Mouse (Mus musculus) CD4-positive, CD25-positive, alpha-beta regulatory T cell, adult 2 months (primary cell): ENCODE data around the gene Ccdc57.
A peak's percentile ranks its signal among the peaks of the same experiment; 100 is the strongest.

ENCODE experiments used
- DNase-seq: peaks from one replicate; pipeline ENCODE4 v3.0.0-alpha.2; 2012; ENCODE audit warnings: low read depth, low spot score

The Ccdc57 gene

DNA sequence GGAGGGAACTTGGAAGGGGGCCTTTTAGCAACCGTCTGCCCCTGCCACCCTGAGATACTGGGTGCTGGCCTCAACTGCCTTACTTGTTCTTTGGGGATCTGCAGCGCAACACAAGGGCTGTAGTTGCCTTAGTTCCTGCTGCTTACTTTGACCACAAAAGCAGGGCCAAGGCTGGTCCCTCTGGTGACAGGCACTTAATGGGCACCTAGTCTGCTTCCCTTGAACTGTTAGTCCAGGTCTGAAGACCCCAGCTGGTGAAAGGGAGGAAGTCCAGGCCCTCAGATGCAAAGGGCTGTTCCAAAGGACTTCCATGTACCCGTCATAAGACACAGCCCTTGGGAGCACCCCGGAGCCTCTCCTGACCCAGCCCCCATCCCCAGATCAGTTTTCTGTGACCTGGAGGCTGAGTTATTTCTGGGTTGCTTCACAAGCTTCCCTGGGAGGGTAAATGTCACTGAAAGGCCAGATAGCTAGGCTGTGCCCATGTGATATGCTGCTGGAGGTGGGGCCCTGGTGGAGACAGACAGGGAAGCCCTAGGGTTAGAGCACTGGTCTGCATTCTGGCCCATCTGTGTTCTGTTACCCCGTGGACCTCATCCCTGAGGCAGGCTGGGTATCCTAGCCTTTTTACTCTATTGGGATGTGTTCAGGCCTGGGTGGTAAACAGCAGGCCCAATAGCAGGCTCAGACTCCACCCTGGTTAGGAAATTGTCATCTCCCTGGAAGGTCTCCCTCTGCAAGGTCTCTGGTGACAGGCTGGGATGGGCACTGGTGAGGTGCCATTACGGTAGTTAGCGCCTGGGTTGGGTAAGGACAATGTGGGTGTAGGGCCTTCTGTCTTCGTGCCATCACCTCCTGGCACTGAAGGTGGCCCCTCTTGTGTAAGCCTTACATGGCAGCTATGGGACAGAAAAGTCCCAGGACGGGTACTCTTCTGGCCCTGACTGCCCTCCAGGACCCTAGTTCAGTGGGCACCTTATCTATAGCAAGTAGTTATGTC is 19.4 kb upstream of the Ccdc57 start:
- no peak for DNase-seq

GRCm38 (mm10) chr11:120951237-120951636 is 18.6 kb upstream of the Ccdc57 start:
- DNase-seq: no peak

DNA sequence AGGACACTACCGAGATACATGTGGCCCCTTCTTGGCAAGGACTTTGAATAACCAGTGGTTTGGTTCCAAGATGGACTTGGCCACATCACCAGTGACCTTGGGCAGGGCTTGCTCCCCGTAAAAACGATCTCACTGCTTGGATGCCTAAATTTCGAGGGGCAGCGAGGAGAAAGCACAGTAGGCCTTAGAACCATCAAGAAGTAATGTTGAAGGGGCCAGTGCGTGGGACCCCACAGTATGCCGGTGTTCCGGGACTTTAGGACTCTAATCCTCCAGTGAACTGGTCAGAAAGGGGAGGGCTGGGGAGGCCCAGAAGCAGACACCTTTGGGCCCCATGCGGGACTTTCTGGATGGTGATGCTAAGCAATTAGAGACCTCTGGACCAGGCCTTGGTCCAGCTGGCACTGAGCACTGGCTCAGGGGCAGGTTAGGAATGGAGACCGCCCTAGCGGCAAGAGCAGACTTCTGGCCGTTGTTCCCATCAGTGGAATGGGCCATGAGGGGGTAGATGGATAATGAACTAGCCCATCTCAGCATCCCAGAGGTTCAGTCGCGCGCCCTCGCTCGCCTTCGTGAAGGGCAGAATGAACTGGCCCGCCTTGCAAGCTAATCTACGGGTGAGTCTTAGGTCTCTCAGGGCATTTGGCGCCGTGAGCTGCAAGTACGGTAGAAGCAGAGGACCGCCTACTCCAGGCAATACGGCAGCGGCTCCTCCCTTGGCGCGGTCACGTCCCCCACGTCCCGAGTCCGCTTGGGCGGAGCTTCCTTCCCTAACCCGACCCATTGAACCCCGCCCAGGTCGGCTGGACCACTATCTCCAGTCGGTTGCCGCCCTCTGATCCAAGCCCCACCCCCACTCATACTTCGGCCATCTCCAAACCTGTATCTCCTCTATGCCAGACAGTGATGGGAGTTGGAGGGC is 17.9 kb upstream of the Ccdc57 start:
- peak; percentile 87 for DNase-seq

GRCm38 (mm10) chr11:120949863-120950262 is 17.2 kb upstream of the Ccdc57 start:
- no peak for DNase-seq

GRCm38 (mm10) chr11:120948861-120949851 is 16.5 kb upstream of the Ccdc57 start:
- DNase-seq: peak; percentile 84

- peak; percentile 37 for DNase-seq
These were observed 15.7 kb upstream of the Ccdc57 start, which contains the start of gene Slc16a3 for GRCm38 (mm10) chr11:120948328-120948727. Gene Slc16a3, plus strand, starts transcription at chr11:120948480.

GRCm38 (mm10) chr11:120945926-120946325 is 13.3 kb upstream of the Ccdc57 start:
- DNase-seq: no peak

GRCm38 (mm10) chr11:120945266-120945665 is 12.6 kb upstream of the Ccdc57 start:
- no peak for DNase-seq

DNA sequence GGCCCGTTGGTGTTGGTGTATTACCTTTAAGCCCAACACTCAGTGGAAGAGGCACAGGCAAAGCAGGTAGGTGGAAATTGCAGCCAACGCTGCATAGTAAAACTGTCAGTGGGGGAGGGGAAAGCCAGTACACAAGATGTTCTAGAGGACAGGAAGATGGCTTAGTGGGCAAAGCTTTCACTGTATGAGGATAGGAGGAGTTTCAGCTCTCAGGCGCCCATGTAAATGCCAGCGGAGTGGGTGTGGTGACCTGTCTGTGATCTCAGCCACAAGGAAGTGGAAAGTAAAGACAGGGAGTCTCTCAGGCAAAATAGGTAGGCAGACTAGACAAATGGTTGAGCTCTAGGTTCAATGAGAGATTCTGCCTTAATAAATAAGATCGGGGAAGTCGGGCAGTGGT is 8.3 kb upstream of the Ccdc57 start:
- DNase-seq: peak; percentile 78

- no peak for DNase-seq
These were observed 7.2 kb upstream of the Ccdc57 start for GRCm38 (mm10) chr11:120939712-120940341.

DNA sequence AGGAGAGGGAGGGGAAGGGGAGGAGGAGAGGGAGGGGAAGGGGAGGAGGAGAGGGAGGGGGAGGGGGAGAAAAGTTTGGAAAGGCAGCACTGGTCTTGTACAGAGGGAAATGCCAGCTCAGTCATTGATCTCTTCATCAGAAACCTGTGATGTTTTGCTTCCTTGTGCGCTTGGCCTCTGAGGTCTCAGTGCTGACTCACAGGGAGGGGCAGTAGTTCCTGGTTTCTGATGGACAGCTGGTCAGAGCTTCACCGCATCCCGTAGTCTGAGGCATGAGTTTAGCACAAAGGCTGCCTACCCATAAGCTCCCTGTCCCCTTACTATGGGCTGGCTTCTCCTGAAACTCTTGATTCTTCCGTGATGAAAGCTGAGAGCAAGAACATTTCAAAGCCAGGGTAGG is 6.1 kb upstream of the Ccdc57 start:
- no peak for DNase-seq

DNA sequence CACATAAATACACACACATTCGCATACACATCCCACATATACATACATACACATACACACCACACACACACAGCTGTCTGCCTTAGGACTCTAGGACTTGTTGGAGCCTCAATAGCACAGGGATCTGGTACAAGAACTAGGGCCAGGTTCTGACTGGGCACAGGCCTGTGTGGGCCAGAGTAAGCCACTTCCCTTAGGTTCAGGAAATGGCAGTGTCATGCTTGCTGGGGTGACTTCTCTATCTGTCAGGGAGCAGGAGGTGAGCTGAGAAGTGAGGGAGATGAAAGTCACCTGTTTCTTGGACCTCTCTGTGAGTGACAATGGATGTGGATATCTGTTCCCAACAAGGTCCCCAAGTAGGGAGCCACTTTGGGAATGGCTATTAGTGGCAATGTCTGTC is 5.3 kb upstream of the Ccdc57 start:
- DNase-seq: no peak

GRCm38 (mm10) chr11:120931479-120931878 is 1.2 kb downstream of the Ccdc57 start:
- DNase-seq: no peak

DNA sequence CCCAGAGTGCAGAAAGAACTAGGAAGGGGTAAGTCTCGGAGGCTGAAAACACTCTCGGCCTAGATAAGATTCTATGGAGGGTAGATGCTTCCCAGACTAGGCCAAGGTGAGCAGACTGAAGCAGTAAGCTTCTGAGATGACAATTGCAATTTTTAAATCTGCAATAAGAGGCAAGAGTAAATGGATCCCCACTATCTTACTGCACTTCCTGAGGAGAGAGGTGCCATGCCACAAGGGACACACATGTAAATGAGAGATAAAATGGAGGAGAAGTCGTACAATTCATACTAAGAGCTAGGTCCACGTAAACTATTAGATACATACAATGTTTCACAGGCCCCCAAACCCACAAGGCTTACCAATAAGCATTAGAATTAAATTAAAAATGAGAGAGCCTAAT is 4.2 kb downstream of the Ccdc57 start:
- DNase-seq: no peak

GRCm38 (mm10) chr11:120922528-120922927 is 10.1 kb downstream of the Ccdc57 start:
- DNase-seq: no peak

DNA sequence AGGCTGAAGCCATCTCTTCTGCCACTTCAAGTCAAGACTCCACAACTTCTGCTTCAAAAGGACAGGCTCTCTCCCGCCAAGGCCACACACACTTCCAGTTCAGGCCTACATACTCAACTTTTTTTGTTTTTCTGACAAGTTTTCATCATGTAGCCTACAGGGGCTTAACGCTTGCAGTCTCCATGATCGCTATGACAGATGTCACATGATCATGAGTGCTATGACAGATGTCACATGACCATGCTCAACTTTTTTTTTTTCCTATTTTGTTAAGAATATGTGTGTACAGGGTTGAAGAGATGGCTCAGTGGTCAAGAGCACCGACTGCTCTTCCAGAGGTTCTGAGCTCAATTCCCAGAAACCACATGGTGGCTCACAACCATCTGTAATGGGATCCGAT is 14.9 kb downstream of the Ccdc57 start:
- no peak for DNase-seq

DNA sequence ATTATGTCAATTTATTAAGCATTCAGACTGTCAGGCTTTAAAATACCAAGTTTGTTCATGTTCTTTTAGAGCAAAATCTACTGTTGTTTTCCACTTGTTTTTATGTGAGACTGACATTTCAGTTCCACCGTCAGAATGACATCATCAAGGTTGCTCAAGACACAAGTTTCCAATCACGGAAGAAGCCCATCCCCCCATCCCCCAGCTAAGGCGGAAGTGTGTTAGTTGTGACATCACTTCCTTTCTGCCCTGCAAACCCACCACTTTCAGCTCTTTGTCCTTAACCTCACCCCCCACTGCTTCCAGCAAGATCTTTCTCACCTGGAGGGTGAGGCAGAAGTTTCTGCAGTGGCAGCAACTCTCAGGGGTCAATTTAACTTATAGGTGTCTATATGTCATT is 16.2 kb downstream of the Ccdc57 start:
- peak; percentile 95 for DNase-seq

GRCm38 (mm10) chr11:120913796-120914195 is 18.9 kb downstream of the Ccdc57 start:
- DNase-seq: no peak

DNA sequence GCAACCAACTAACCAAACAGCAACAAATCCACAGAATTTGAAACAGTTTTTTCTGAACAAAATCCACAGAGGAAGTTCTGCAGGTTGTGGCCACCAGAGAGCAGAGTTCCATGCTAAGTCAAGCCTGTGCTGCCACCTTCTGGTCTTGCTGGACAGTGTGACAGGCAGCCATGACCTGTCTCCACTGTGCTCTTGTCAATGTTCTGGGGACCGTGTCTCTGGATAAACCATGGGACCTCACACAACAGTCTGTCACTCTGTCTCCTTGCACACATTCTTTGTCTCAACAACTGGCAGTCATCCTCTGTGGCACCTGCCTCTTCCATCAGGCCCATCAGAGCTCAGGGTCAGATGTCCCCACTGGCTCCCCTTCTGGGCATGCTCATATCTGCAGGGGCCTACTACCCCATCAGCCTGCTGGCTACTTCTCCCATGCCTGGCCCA is 27.2 kb downstream of the Ccdc57 start:
- peak; percentile 92 for DNase-seq

DNA sequence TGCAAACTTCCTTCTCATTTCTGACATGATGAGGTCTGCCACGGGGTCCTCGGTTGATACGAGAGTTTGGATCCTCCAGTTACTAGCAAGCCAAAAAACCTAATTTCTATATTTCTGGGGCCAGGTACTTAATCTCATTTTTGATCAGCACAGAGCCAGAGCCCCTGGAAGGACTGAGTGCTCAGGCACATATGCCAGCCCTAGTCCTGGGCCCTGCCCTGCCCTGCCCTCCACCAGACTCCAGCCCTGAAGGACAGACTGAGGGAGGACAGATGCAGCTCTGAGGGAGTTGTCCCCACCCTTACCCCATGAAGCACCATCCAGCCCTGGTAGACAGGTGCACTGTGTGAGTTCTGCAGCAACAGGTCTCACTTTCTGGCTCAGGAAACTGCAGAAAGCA is 28.1 kb downstream of the Ccdc57 start:
- DNase-seq: no peak
